ENCODE assay signal across 8 mouse cellular contexts in the genomic region with DNA sequence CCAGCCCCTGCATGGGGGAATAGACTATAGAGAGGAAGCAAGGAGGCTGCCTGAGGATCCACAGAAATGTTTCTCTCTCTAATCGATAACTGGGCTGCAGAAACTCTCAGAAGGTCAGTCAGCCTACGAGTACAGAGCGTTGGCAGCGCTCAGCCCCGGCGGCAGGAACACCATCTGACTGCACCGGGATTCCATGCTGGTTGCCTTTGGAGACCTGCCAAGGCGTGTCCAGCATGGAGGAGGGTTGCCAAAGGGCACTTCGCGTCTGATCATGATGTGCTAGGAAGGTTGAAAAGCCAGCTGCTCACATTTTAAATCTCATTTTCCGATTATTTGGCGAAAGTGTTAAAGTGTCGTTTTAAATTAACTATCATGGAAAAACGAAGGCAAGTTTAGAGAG. TPM values are rescaled to one million over a fixed set of nuclear protein-coding genes. Genes with fewer than 3 reads are reported as not detected.
DNase-seq lines count a peak whose midpoint lies in the region; ATAC-seq and TF ChIP-seq lines count a peak whose summit lies in the region.

No protein-coding gene starts in this region.

- no peak for ATAC-seq in forebrain, embryonic 13.5 days
- ATAC-seq in lung, postnatal 0 days = no peak

- H3K4me1 ChIP-seq in forebrain, embryonic 13.5 days = peaks cover 4% of the 10 kb centered on the region; the same call in 1 of the 2 replicates
- H3K4me1 ChIP-seq in forebrain, embryonic 10.5 days = peaks cover 6% of the 10 kb centered on the region
- H3K4me1 ChIP-seq in lung, postnatal 0 days (ENCODE audit: insufficient read depth, low read depth, low read length) = no peaks in the 10 kb centered on the region

- intact Hi-C loops in heart, postnatal 10 days (cut with DNase I) = loop anchor here (5.0 kb wide), 1 partner anchor 552 kb away; no protein-coding TSS in a partner anchor

- 62% methylated on average over 14 of the region's 14 CpGs for WGBS in forebrain, embryonic 13.5 days
- 90% methylated on average over 14 of the region's 14 CpGs for WGBS in forebrain, embryonic 10.5 days
- WGBS in lung, postnatal 0 days = 35% methylated on average over 14 of the region's 14 CpGs

- no peak overlapping the region for H3K4me2 ChIP-seq in forebrain, embryonic 13.5 days
- H3K4me2 ChIP-seq in lung, postnatal 0 days (replicated peaks; ENCODE audit: low read depth, low read length) = no peak overlapping the region

- H3K9me3 ChIP-seq in forebrain, embryonic 13.5 days (replicated peaks) = no peaks in the 10 kb centered on the region
- H3K9me3 ChIP-seq in forebrain, embryonic 10.5 days = no peaks in the 10 kb centered on the region
- H3K9me3 ChIP-seq in lung, postnatal 0 days (ENCODE audit: low read length) = no peaks in the 10 kb centered on the region

- TF ChIP-seq CTCF in lung, postnatal 0 days (IDR thresholded peaks at IDR 0.05) = no peak

- no peak for TF ChIP-seq EP300 in lung, postnatal 0 days (IDR thresholded peaks at IDR 0.05)

- H3K27me3 ChIP-seq in forebrain, embryonic 13.5 days = no peaks in the 10 kb centered on the region
- no peaks in the 10 kb centered on the region for H3K27me3 ChIP-seq in forebrain, embryonic 10.5 days (ENCODE audit: poor library complexity, severe bottlenecking)
- no peaks in the 10 kb centered on the region for H3K27me3 ChIP-seq in lung, postnatal 0 days (replicated peaks; ENCODE audit: insufficient read depth, low read length)

- no peak overlapping the region for H3K4me3 ChIP-seq in forebrain, embryonic 13.5 days
- no peak overlapping the region for H3K4me3 ChIP-seq in forebrain, embryonic 10.5 days
- H3K4me3 ChIP-seq in lung, postnatal 0 days (ENCODE audit: low read depth, low read length) = no peak overlapping the region

- H3K9ac ChIP-seq in forebrain, embryonic 13.5 days = no peak overlapping the region
- no peak overlapping the region for H3K9ac ChIP-seq in lung, postnatal 0 days (replicated peaks; ENCODE audit: low read depth)

- H3K27ac ChIP-seq in forebrain, embryonic 13.5 days = peak overlapping the region; percentile 7; the same call in 1 of the 2 replicates
- H3K27ac ChIP-seq in forebrain, embryonic 10.5 days = no peak overlapping the region
- no peak overlapping the region for H3K27ac ChIP-seq in lung, postnatal 0 days (ENCODE audit: low read length)

- H3K36me3 ChIP-seq in forebrain, embryonic 13.5 days (ENCODE audit: poor library complexity, severe bottlenecking) = no peaks in the 10 kb centered on the region
- no peaks in the 10 kb centered on the region for H3K36me3 ChIP-seq in forebrain, embryonic 10.5 days (replicated peaks)
- no peaks in the 10 kb centered on the region for H3K36me3 ChIP-seq in lung, postnatal 0 days (ENCODE audit: insufficient read depth, low read length)

- no peak for DNase-seq in forebrain, embryonic 10.5 days (ENCODE audit: extremely low spot score, low spot score)
- peak; percentile 47 to 56 for DNase-seq in right cerebral cortex, postnatal 10 days (ENCODE audit: low spot score in 2 of 2)
- no peak for DNase-seq in right cerebral cortex, postnatal 25 days
- peak; percentile 86 to 87 for DNase-seq in heart, postnatal 10 days
- peak; percentile 52 for DNase-seq in lung, postnatal 0 days (ENCODE audit: low spot score)
- DNase-seq in c-Kit-positive CD71-positive TER-119-positive erythroid progenitor cells, embryonic 14.5 days (ENCODE audit: low spot score) = no peak
- DNase-seq in T-cell, adult 2 months (ENCODE audit: low spot score) = no peak

RNA-seq across cellular contexts. Expression of gene Cd83, which starts 49.9 kb away (rescaled TPM):
- polyA plus RNA-seq in forebrain, embryonic 13.5 days (2015; fragmentation: Nextera tagmentation; extraction: Ambion mirVana) = 3.8 TPM in 2 replicates
- 3.5 and 3.8 TPM in 2 replicates for polyA plus RNA-seq in forebrain, embryonic 10.5 days (2016; fragmentation: Nextera tagmentation; extraction: Ambion mirVana)
- total RNA-seq in heart, postnatal 10 days (2021) = 1 to 10 TPM; 2.4 to 3.7 TPM
- 19.0 and 30.7 TPM in 2 replicates for polyA plus RNA-seq in lung, postnatal 0 days (2015; fragmentation: Nextera tagmentation; extraction: Ambion mirVana)

Comparison
In these comparisons a context has a peak if more than half of its experiments do, and no peak if none do; other contexts are left out.
1. DNase-seq: peak in right cerebral cortex, postnatal 10 days (2 of 2), heart, postnatal 10 days (2 of 2) and lung, postnatal 0 days (single experiment); none in forebrain, embryonic 10.5 days (single experiment), right cerebral cortex, postnatal 25 days (single experiment), c-Kit-positive CD71-positive TER-119-positive erythroid progenitor cells, embryonic 14.5 days (single experiment) and T-cell, adult 2 months (single experiment).